Mouse (Mus musculus): ENCODE measurements around the gene Chchd1.

DNA sequence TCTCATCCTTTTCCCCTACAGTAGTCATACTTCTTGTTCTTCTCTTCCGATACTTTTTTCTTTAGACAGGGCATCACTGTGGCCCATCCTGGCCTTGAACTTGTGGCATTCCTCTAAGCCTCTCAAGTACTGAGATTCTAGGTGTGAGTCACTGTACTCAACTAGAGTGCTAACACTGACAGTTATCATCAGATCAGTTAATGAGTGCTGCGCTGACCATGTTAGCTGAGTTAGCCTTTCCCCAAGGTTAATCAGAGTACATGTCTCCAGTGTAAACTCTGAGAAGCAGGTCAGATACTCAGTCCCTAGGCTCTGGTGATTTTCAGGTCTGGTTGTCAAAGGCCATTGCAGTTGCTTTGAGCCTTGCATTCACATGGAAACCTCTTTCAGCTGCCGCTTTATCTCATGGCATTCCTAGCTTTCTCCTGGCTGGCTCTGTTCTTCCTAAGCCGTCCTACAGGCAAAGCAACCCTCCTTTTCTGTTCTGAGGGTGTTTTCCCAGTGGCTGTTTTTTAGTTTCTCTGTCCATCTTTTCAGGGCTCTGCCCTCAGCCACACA is 46.8 kb downstream of the Chchd1 start:
- TF ChIP-seq POLR2AphosphoS2 (IDR thresholded peaks at IDR 0.05; ENCODE audit: low read depth, low read length) (no peak), PAX5 (IDR thresholded peaks at IDR 0.05; ENCODE audit: low read length) (no peak), MXI1 (IDR thresholded peaks at IDR 0.05; ENCODE audit: low read depth, low read length) (no peak), POLR2A (IDR thresholded peaks at IDR 0.05; ENCODE audit: low read depth, low read length) (no peak), CTCF (conservative IDR thresholded peaks at IDR 0.05 in 1 of 2, IDR thresholded peaks at IDR 0.05 in 1 of 2; ENCODE audit: low read depth in 2 of 2, low read length in 2 of 2) (no peak), MYC (IDR thresholded peaks at IDR 0.05; ENCODE audit: low read depth, low read length) (no peak), CHD2 (IDR thresholded peaks at IDR 0.05; ENCODE audit: low read length) (no peak)
